Mouse (Mus musculus): ENCODE measurements around the gene Gm7849. TPM values are rescaled to one million over a fixed set of nuclear protein-coding genes. Genes with fewer than 3 reads are reported as not detected.

The Gm7849 gene
- not detected for polyA plus RNA-seq (2014; fragmentation: Illumina TruSeq; extraction: RNeasy Lipid Tissue Mini Kit (QIAGEN cat#74804); ENCODE audit: low read depth, low replicate concordance)

GRCm38 (mm10) chr8:21456460-21456859 is at the start of gene Gm7849:
Gene Gm7849, minus strand, starts transcription at chr8:21456560.

GRCm38 (mm10) chr8:21427111-21427510 is 29.2 kb downstream of the Gm7849 start, which contains the start of gene Defa36:
Gene Defa36, plus strand, starts transcription at chr8:21427411.

Other genes with a start within 250 kb of the Gm7849 start
- gene Gm15292, start 206.8 kb downstream of the Gm7849 start, polyA plus RNA-seq (2014; fragmentation: Illumina TruSeq; extraction: RNeasy Lipid Tissue Mini Kit (QIAGEN cat#74804); ENCODE audit: low read depth, low replicate concordance) = not detected
- not detected for gene Defa27, start 141.0 kb downstream of the Gm7849 start, polyA plus RNA-seq (2014; fragmentation: Illumina TruSeq; extraction: RNeasy Lipid Tissue Mini Kit (QIAGEN cat#74804); ENCODE audit: low read depth, low replicate concordance)
- gene Defa29, start 129.5 kb downstream of the Gm7849 start, polyA plus RNA-seq (2014; fragmentation: Illumina TruSeq; extraction: RNeasy Lipid Tissue Mini Kit (QIAGEN cat#74804); ENCODE audit: low read depth, low replicate concordance) = not detected
- gene Defa2, start 78.0 kb downstream of the Gm7849 start, polyA plus RNA-seq (2014; fragmentation: Illumina TruSeq; extraction: RNeasy Lipid Tissue Mini Kit (QIAGEN cat#74804); ENCODE audit: low read depth, low replicate concordance) = not detected
- gene Defa33, start 64.7 kb downstream of the Gm7849 start, polyA plus RNA-seq (2014; fragmentation: Illumina TruSeq; extraction: RNeasy Lipid Tissue Mini Kit (QIAGEN cat#74804); ENCODE audit: low read depth, low replicate concordance) = not detected
- not detected for gene Defa36, start 29.1 kb downstream of the Gm7849 start, polyA plus RNA-seq (2014; fragmentation: Illumina TruSeq; extraction: RNeasy Lipid Tissue Mini Kit (QIAGEN cat#74804); ENCODE audit: low read depth, low replicate concordance)
- gene Defa20, start 52.7 kb upstream of the Gm7849 start, polyA plus RNA-seq (2014; fragmentation: Illumina TruSeq; extraction: RNeasy Lipid Tissue Mini Kit (QIAGEN cat#74804); ENCODE audit: low read depth, low replicate concordance) = not detected
- gene Defa32, start 72.5 kb upstream of the Gm7849 start, polyA plus RNA-seq (2014; fragmentation: Illumina TruSeq; extraction: RNeasy Lipid Tissue Mini Kit (QIAGEN cat#74804); ENCODE audit: low read depth, low replicate concordance) = not detected
- not detected for gene Defa37, start 108.8 kb upstream of the Gm7849 start, polyA plus RNA-seq (2014; fragmentation: Illumina TruSeq; extraction: RNeasy Lipid Tissue Mini Kit (QIAGEN cat#74804); ENCODE audit: low read depth, low replicate concordance)
- gene Defa28, start 126.4 kb upstream of the Gm7849 start, polyA plus RNA-seq (2014; fragmentation: Illumina TruSeq; extraction: RNeasy Lipid Tissue Mini Kit (QIAGEN cat#74804); ENCODE audit: low read depth, low replicate concordance) = not detected
- gene Gm7861, start 137.9 kb upstream of the Gm7849 start, polyA plus RNA-seq (2014; fragmentation: Illumina TruSeq; extraction: RNeasy Lipid Tissue Mini Kit (QIAGEN cat#74804); ENCODE audit: low read depth, low replicate concordance) = not detected
- gene Defa26, start 161.6 kb upstream of the Gm7849 start, polyA plus RNA-seq (2014; fragmentation: Illumina TruSeq; extraction: RNeasy Lipid Tissue Mini Kit (QIAGEN cat#74804); ENCODE audit: low read depth, low replicate concordance) = not detected
- gene Defa17, start 199.2 kb upstream of the Gm7849 start, polyA plus RNA-seq (2014; fragmentation: Illumina TruSeq; extraction: RNeasy Lipid Tissue Mini Kit (QIAGEN cat#74804); ENCODE audit: low read depth, low replicate concordance) = not detected
- gene Defa34, start 209.2 kb upstream of the Gm7849 start, polyA plus RNA-seq (2014; fragmentation: Illumina TruSeq; extraction: RNeasy Lipid Tissue Mini Kit (QIAGEN cat#74804); ENCODE audit: low read depth, low replicate concordance) = not detected
- gene AY761184, start 247.1 kb upstream of the Gm7849 start, polyA plus RNA-seq (2014; fragmentation: Illumina TruSeq; extraction: RNeasy Lipid Tissue Mini Kit (QIAGEN cat#74804); ENCODE audit: low read depth, low replicate concordance) = not detected